Mouse (Mus musculus) embryonic facial prominence, embryonic 11.5 days (tissue): ENCODE data around the gene Chit1. TPM values are rescaled to one million over a fixed set of nuclear protein-coding genes. Genes with fewer than 3 reads are reported as not detected.

Source experiments
- ATAC-seq: fragments of 200-750 bp; cut with Nextera tagmentation; replicated peaks from 2 replicates; pipeline ENCODE4 v1.8.0; 2017; ENCODE audit warnings: low read depth; ENCODE audit not compliant: insufficient number of reproducible peaks, low FRiP score, low TSS enrichment
- DNase-seq: peaks from one replicate; pipeline ENCODE4 v3.0.0-alpha.2; 2015; ENCODE audit warnings: low spot score
- H3K27ac ChIP-seq: fragments of 300-500 bp; sonication (generic); replicated peaks from 2 replicates; pipeline ENCODE4 v1.5.1; 2014; ENCODE audit warnings: mild to moderate bottlenecking, low read depth, low read length, control low read depth
- H3K27me3 ChIP-seq: fragments of 300-500 bp; sonication (generic); 2 replicates; pipeline ENCODE4 v1.6.1; 2014; ENCODE audit warnings: mild to moderate bottlenecking, low read length, moderate library complexity, mixed read lengths; ENCODE audit not compliant: control insufficient read depth, insufficient read depth
- H3K36me3 ChIP-seq: fragments of 300-500 bp; sonication (generic); replicated peaks from 2 replicates; pipeline ENCODE4 v1.6.1; 2014; ENCODE audit warnings: low read depth, mild to moderate bottlenecking, low read length, moderate library complexity, mixed read lengths; ENCODE audit not compliant: control insufficient read depth, insufficient read depth
- H3K4me1 ChIP-seq: fragments of 300-500 bp; sonication (generic); 2 replicates; pipeline ENCODE4 v1.6.1; 2014; ENCODE audit warnings: low read length, mixed read lengths; ENCODE audit not compliant: control insufficient read depth, insufficient read depth
- H3K4me2 ChIP-seq: fragments of 300-500 bp; sonication (generic); 2 replicates; pipeline ENCODE4 v1.6.1; 2014; ENCODE audit warnings: low read depth, mild to moderate bottlenecking, control low read depth, low read length, moderate library complexity
- H3K4me3 ChIP-seq: fragments of 300-500 bp; sonication (generic); 2 replicates; pipeline ENCODE4 v1.5.1; 2014; ENCODE audit warnings: low read depth, low read length, control low read depth
- H3K9ac ChIP-seq: fragments of 300-500 bp; sonication (generic); replicated peaks from 2 replicates; pipeline ENCODE4 v1.6.1; 2014; ENCODE audit warnings: mild to moderate bottlenecking, control low read depth, low read length
- H3K9me3 ChIP-seq: fragments of 300-500 bp; sonication (generic); replicated peaks from 2 replicates; pipeline ENCODE4 v1.6.1; 2016; ENCODE audit warnings: mild to moderate bottlenecking, low read length, inconsistent platforms, mixed read lengths; ENCODE audit not compliant: control insufficient read depth
- WGBS: fragments of 180-500 bp; shearing (Covaris S2); extraction: QIAGEN DNeasy Blood & Tissue Kit; methylation state at CpG from one replicate; pipeline ENCODE4 v1.1.7; 2014; 5-methylcytosine and 5-hydroxymethylcytosine counted together
- polyA plus RNA-seq: library from polyadenylated mRNA; unstranded; fragments of >200 nt; fragmentation: Nextera tagmentation; extraction: Ambion mirVana; gene quantifications from 2 replicates; pipeline ENCODE4 v1.2.1, GENCODE M21; 2014

Gene Chit1
- polyA plus RNA-seq, 1 experiment from 2014 or later = not detected

- no peak overlapping the region for H3K27ac ChIP-seq
- peaks cover 24% of the 10 kb centered on the region for H3K4me1 ChIP-seq
- no peak for DNase-seq
These were observed 44.5 kb upstream of the Chit1 start for GRCm38 (mm10) chr1:134066554-134066953.

GRCm38 (mm10) chr1:134067143-134067619 lies 43.9 kb upstream of the Chit1 start:
- peak; percentile 67 for DNase-seq
- WGBS = 10% methylated on average over 8 of the region's 8 CpGs
- H3K4me3 ChIP-seq = no peak overlapping the region

More at GRCm38 (mm10) chr1:134066554-134066953, 44.5 kb upstream of the Chit1 start:
- ATAC-seq = no peak
- Histone ChIP-seq H3K36me3 (no peaks in the 10 kb centered on the region), H3K9me3 (no peaks in the 10 kb centered on the region), H3K9ac (no peak overlapping the region), H3K4me2 (no peak overlapping the region; the same call in 1 of the 2 replicates), H3K4me3 (no peak overlapping the region), H3K27me3 (no peaks in the 10 kb centered on the region)
- WGBS = 54% methylated on average over 3 of the region's 3 CpGs

GRCm38 (mm10) chr1:134070099-134070669 lies 40.9 kb upstream of the Chit1 start:
- no peak overlapping the region for H3K4me2 ChIP-seq
- no peaks in the 10 kb centered on the region; the same call in 1 of the 2 replicates for H3K4me1 ChIP-seq
- no peak overlapping the region for H3K27ac ChIP-seq
- no peaks in the 10 kb centered on the region for H3K36me3 ChIP-seq
- DNase-seq (no peak), ATAC-seq (no peak)
- no peaks in the 10 kb centered on the region for H3K9me3 ChIP-seq
- 72% methylated on average over 8 of the region's 8 CpGs for WGBS
- no peak overlapping the region for H3K4me3 ChIP-seq
- H3K27me3 ChIP-seq = no peaks in the 10 kb centered on the region
- no peak overlapping the region for H3K9ac ChIP-seq

More at GRCm38 (mm10) chr1:134067143-134067619, 43.9 kb upstream of the Chit1 start:
- Histone ChIP-seq H3K4me1 (peaks cover 24% of the 10 kb centered on the region), H3K36me3 (no peaks in the 10 kb centered on the region), H3K27me3 (no peaks in the 10 kb centered on the region), H3K27ac (no peak overlapping the region), H3K9me3 (no peaks in the 10 kb centered on the region), H3K9ac (no peak overlapping the region), H3K4me2 (no peak overlapping the region; the same call in 1 of the 2 replicates)
- peak; percentile 21 for ATAC-seq

GRCm38 (mm10) chr1:134071411-134072018 lies 39.5 kb upstream of the Chit1 start:
- DNase-seq (no peak), ATAC-seq (no peak)
- no peaks in the 10 kb centered on the region for H3K9me3 ChIP-seq
- no peaks in the 10 kb centered on the region; the same call in 1 of the 2 replicates for H3K36me3 ChIP-seq
- no peaks in the 10 kb centered on the region; the same call in 1 of the 2 replicates for H3K4me1 ChIP-seq
- no peak overlapping the region for H3K4me3 ChIP-seq
- no peak overlapping the region for H3K4me2 ChIP-seq
- H3K27ac ChIP-seq = 0 out of 2 replicates have a peak overlapping the region, but pooled peaks have one; percentile 20
- 50% methylated on average over 10 of the region's 10 CpGs for WGBS
- no peak overlapping the region; the same call in 1 of the 2 replicates for H3K9ac ChIP-seq
- no peaks in the 10 kb centered on the region for H3K27me3 ChIP-seq

GRCm38 (mm10) chr1:134073061-134073564 lies 37.9 kb upstream of the Chit1 start:
- Histone ChIP-seq H3K9me3 (no peaks in the 10 kb centered on the region), H3K27ac (no peak overlapping the region), H3K9ac (no peak overlapping the region), H3K36me3 (no peaks in the 10 kb centered on the region; the same call in 1 of the 2 replicates), H3K4me1 (no peaks in the 10 kb centered on the region; the same call in 1 of the 2 replicates), H3K27me3 (no peaks in the 10 kb centered on the region), H3K4me2 (no peak overlapping the region), H3K4me3 (no peak overlapping the region)
- 83% methylated on average over 6 of the region's 6 CpGs for WGBS
- no peak for ATAC-seq
- DNase-seq = no peak

- no peak for ATAC-seq
- no peak overlapping the region for H3K4me2 ChIP-seq
- 84% methylated on average over 1 of the region's 1 CpGs for WGBS
- no peaks in the 10 kb centered on the region for H3K27me3 ChIP-seq
- no peaks in the 10 kb centered on the region; the same call in 1 of the 2 replicates for H3K4me1 ChIP-seq
- H3K27ac ChIP-seq = no peak overlapping the region
- H3K36me3 ChIP-seq = no peaks in the 10 kb centered on the region; the same call in 1 of the 2 replicates
- no peak overlapping the region for H3K9ac ChIP-seq
- DNase-seq = no peak
- no peaks in the 10 kb centered on the region for H3K9me3 ChIP-seq
- H3K4me3 ChIP-seq = no peak overlapping the region
These were observed 37.4 kb upstream of the Chit1 start for GRCm38 (mm10) chr1:134073658-134074057.

GRCm38 (mm10) chr1:134074184-134074583 lies 36.9 kb upstream of the Chit1 start:
- no peaks in the 10 kb centered on the region; the same call in 1 of the 2 replicates for H3K4me1 ChIP-seq
- no peaks in the 10 kb centered on the region for H3K9me3 ChIP-seq
- no peak overlapping the region for H3K27ac ChIP-seq
- no peak overlapping the region for H3K9ac ChIP-seq
- H3K4me2 ChIP-seq = no peak overlapping the region
- no peaks in the 10 kb centered on the region for H3K27me3 ChIP-seq
- no peak overlapping the region for H3K4me3 ChIP-seq
- DNase-seq = no peak
- ATAC-seq = no peak
- 74% methylated on average over 3 of the region's 3 CpGs for WGBS
- no peaks in the 10 kb centered on the region; the same call in 1 of the 2 replicates for H3K36me3 ChIP-seq

GRCm38 (mm10) chr1:134074606-134075005 lies 36.4 kb upstream of the Chit1 start:
- Histone ChIP-seq H3K9me3 (no peaks in the 10 kb centered on the region), H3K4me2 (no peak overlapping the region), H3K4me1 (no peaks in the 10 kb centered on the region; the same call in 1 of the 2 replicates), H3K4me3 (no peak overlapping the region), H3K9ac (no peak overlapping the region), H3K27ac (no peak overlapping the region), H3K27me3 (no peaks in the 10 kb centered on the region), H3K36me3 (no peaks in the 10 kb centered on the region; the same call in 1 of the 2 replicates)
- DNase-seq (no peak), ATAC-seq (no peak)
- WGBS = 87% methylated on average over 10 of the region's 10 CpGs
